Mouse (Mus musculus): ENCODE data around the gene Palm3. TPM values are rescaled to one million over a fixed set of nuclear protein-coding genes. Genes with fewer than 3 reads are reported as not detected.
A peak's percentile ranks its signal among the peaks of the same experiment; 100 is the strongest.

The Palm3 gene
- polyA plus RNA-seq, 1 experiment, result 2.7 TPM

GRCm38 (mm10) chr8:84057827-84058226 lies 36.6 kb downstream of the Palm3 start:
- WGBS, result 77% methylated on average over 1 of the region's 1 CpGs
- TF ChIP-seq POLR2A (IDR thresholded peaks at IDR 0.05; ENCODE audit: borderline replicate concordance, control insufficient read depth, low read depth, low read length) (no peak), CTCF (IDR thresholded peaks at IDR 0.05; ENCODE audit: control insufficient read depth, insufficient read depth, low read length) (no peak)
- Histone ChIP-seq H3K4me3 (replicated peaks; ENCODE audit: control insufficient read depth, low read depth, low read length) (no peak overlapping the region), H3K4me1 (ENCODE audit: control insufficient read depth, insufficient read depth, low read length) (no peaks in the 10 kb centered on the region), H3K27ac (ENCODE audit: control insufficient read depth, insufficient read depth, low read depth, low read length, poor library complexity) (no peak overlapping the region)

GRCm38 (mm10) chr8:84059226-84059625 lies 38.0 kb downstream of the Palm3 start:
- peaks cover 4% of the 10 kb centered on the region; the same call in 1 of the 2 replicates for H3K4me1 ChIP-seq (ENCODE audit: control insufficient read depth, insufficient read depth, low read length)
- no peak overlapping the region for H3K27ac ChIP-seq (ENCODE audit: control insufficient read depth, insufficient read depth, low read depth, low read length, poor library complexity)
- TF ChIP-seq CTCF (IDR thresholded peaks at IDR 0.05; ENCODE audit: control insufficient read depth, insufficient read depth, low read length) (no peak), POLR2A (IDR thresholded peaks at IDR 0.05; ENCODE audit: borderline replicate concordance, control insufficient read depth, low read depth, low read length) (no peak)
- WGBS, result 92% methylated on average over 2 of the region's 2 CpGs
- H3K4me3 ChIP-seq (replicated peaks; ENCODE audit: control insufficient read depth, low read depth, low read length), result no peak overlapping the region

GRCm38 (mm10) chr8:84060245-84060644 lies 39.0 kb downstream of the Palm3 start:
- 66% methylated on average over 2 of the region's 2 CpGs for WGBS
- TF ChIP-seq CTCF (IDR thresholded peaks at IDR 0.05; ENCODE audit: control insufficient read depth, insufficient read depth, low read length) (no peak), POLR2A (IDR thresholded peaks at IDR 0.05; ENCODE audit: borderline replicate concordance, control insufficient read depth, low read depth, low read length) (no peak)
- H3K4me3 ChIP-seq (replicated peaks; ENCODE audit: control insufficient read depth, low read depth, low read length), result no peak overlapping the region
- peaks cover 5% of the 10 kb centered on the region; the same call in 1 of the 2 replicates for H3K4me1 ChIP-seq (ENCODE audit: control insufficient read depth, insufficient read depth, low read length)
- H3K27ac ChIP-seq (ENCODE audit: control insufficient read depth, insufficient read depth, low read depth, low read length, poor library complexity), result no peak overlapping the region

GRCm38 (mm10) chr8:84063861-84064610 lies 42.8 kb downstream of the Palm3 start:
- Histone ChIP-seq H3K4me1 (ENCODE audit: control insufficient read depth, insufficient read depth, low read length) (peaks cover 5% of the 10 kb centered on the region; the same call in 1 of the 2 replicates), H3K27ac (ENCODE audit: control insufficient read depth, insufficient read depth, low read depth, low read length, poor library complexity) (peak overlapping the region; percentile 73), H3K4me3 (replicated peaks; ENCODE audit: control insufficient read depth, low read depth, low read length) (no peak overlapping the region)
- no peak; the same call in 1 of the 2 replicates for TF ChIP-seq POLR2A (IDR thresholded peaks at IDR 0.05; ENCODE audit: borderline replicate concordance, control insufficient read depth, low read depth, low read length)
- no peak for TF ChIP-seq CTCF (IDR thresholded peaks at IDR 0.05; ENCODE audit: control insufficient read depth, insufficient read depth, low read length)
- 14% methylated on average over 8 of the region's 8 CpGs for WGBS

- Histone ChIP-seq H3K4me3 (replicated peaks; ENCODE audit: control insufficient read depth, low read depth, low read length) (peak within 1 kb of the TSS; percentile 63), H3K27ac (ENCODE audit: control insufficient read depth, insufficient read depth, low read depth, low read length, poor library complexity) (peak within 1 kb of the TSS; percentile 79), H3K4me1 (ENCODE audit: control insufficient read depth, insufficient read depth, low read length) (peaks cover 5% of the 10 kb centered on the region; the same call in 1 of the 2 replicates)
- 77% methylated on average over 1 of the region's 1 CpGs for WGBS
- TF ChIP-seq POLR2A (IDR thresholded peaks at IDR 0.05; ENCODE audit: borderline replicate concordance, control insufficient read depth, low read depth, low read length), result no peak
- TF ChIP-seq CTCF (IDR thresholded peaks at IDR 0.05; ENCODE audit: control insufficient read depth, insufficient read depth, low read length), result no peak
Observed at GRCm38 (mm10) chr8:84065037-84065436, 43.8 kb downstream of the Palm3 start, which contains the start of gene Gm10643. TSS of gene Gm10643 (minus strand) at chr8:84065137.

GRCm38 (mm10) chr8:84065457-84066072 lies 44.3 kb downstream of the Palm3 start:
- no peak for TF ChIP-seq POLR2A (IDR thresholded peaks at IDR 0.05; ENCODE audit: borderline replicate concordance, control insufficient read depth, low read depth, low read length)
- TF ChIP-seq CTCF (IDR thresholded peaks at IDR 0.05; ENCODE audit: control insufficient read depth, insufficient read depth, low read length), result no peak
- peak overlapping the region; percentile 63 for H3K4me3 ChIP-seq (replicated peaks; ENCODE audit: control insufficient read depth, low read depth, low read length)
- 7% methylated on average over 5 of the region's 5 CpGs for WGBS
- H3K4me1 ChIP-seq (ENCODE audit: control insufficient read depth, insufficient read depth, low read length), result peaks cover 5% of the 10 kb centered on the region; the same call in 1 of the 2 replicates
- peak overlapping the region; percentile 79 for H3K27ac ChIP-seq (ENCODE audit: control insufficient read depth, insufficient read depth, low read depth, low read length, poor library complexity)

- WGBS, result under 1% methylated on average over 51 of the region's 51 CpGs
- H3K4me1 ChIP-seq (ENCODE audit: control insufficient read depth, insufficient read depth, low read length), result peaks cover 7% of the 10 kb centered on the region; the same call in 1 of the 2 replicates
- H3K4me3 ChIP-seq (replicated peaks; ENCODE audit: control insufficient read depth, low read depth, low read length), result peak within 1 kb of the TSS; percentile 63
- TF ChIP-seq POLR2A (IDR thresholded peaks at IDR 0.05; ENCODE audit: borderline replicate concordance, control insufficient read depth, low read depth, low read length) (peak; percentile 89), CTCF (IDR thresholded peaks at IDR 0.05; ENCODE audit: control insufficient read depth, insufficient read depth, low read length) (no peak; the same call in 1 of the 2 replicates)
- H3K27ac ChIP-seq (ENCODE audit: control insufficient read depth, insufficient read depth, low read depth, low read length, poor library complexity), result peak within 1 kb of the TSS; percentile 96
Observed at GRCm38 (mm10) chr8:84066291-84066930, 45.1 kb downstream of the Palm3 start, which contains the start of gene Rfx1. TSS of gene Rfx1 (plus strand) at chr8:84066834.

Data from bone marrow, adult 2 months (tissue).